Mouse (Mus musculus): ENCODE results near the gene Col12a1.

- no peak for TF ChIP-seq CTCF (IDR thresholded peaks at IDR 0.05; ENCODE audit: control insufficient read depth, insufficient read depth, insufficient replicate concordance, low read depth, low read length)
- TF ChIP-seq POLR2A (IDR thresholded peaks at IDR 0.05; ENCODE audit: control insufficient read depth, low read depth, low read length) = no peak
Observed at GRCm38 (mm10) chr9:79751846-79752245, 33.2 kb upstream of the Col12a1 start.

All from testis, adult 2 months (tissue).